Mouse (Mus musculus) fibroblast of lung, adult 2 months (primary cell): ENCODE measurements at regions not wholly inside any gene's neighbourhood (a gene's known extent, or its start where the extent isn't known, plus 50 kb on each side); places are given as distances from the start of the nearest gene placed in this dataset.
"Not testable (repeated sequence)": the region's sequence is repeated elsewhere in the genome, so short reads cannot be mapped to it uniquely, and the experiment has no call there.

Source experiments
- DNase-seq: peaks from one replicate; pipeline ENCODE4 v3.0.0-alpha.2; 2011; ENCODE audit warnings: low read depth

GRCm38 (mm10) chr19:18025877-18026276 lies 188.4 kb upstream of the Pcsk5 start:
- peak; percentile 4 for DNase-seq

GRCm38 (mm10) chr19:18020351-18020750 lies 182.9 kb upstream of the Pcsk5 start:
- no peak for DNase-seq

GRCm38 (mm10) chr19:18015371-18015770 lies 177.9 kb upstream of the Pcsk5 start:
- DNase-seq, result no peak

GRCm38 (mm10) chr19:18012029-18012428 lies 174.6 kb upstream of the Pcsk5 start:
- no peak for DNase-seq

- DNase-seq, result no peak
Observed at GRCm38 (mm10) chr19:17997561-17997960, 160.1 kb upstream of the Pcsk5 start.

GRCm38 (mm10) chr19:17983416-17983815 lies 146.0 kb upstream of the Pcsk5 start:
- DNase-seq, result no peak

- no peak for DNase-seq
Observed at GRCm38 (mm10) chr19:17965566-17965965, 128.1 kb upstream of the Pcsk5 start.

GRCm38 (mm10) chr19:17958440-17958839 lies 121.0 kb upstream of the Pcsk5 start:
- no peak for DNase-seq

GRCm38 (mm10) chr19:17932665-17933064 lies 95.2 kb upstream of the Pcsk5 start:
- no peak for DNase-seq

GRCm38 (mm10) chr19:17927121-17927520 lies 89.7 kb upstream of the Pcsk5 start:
- not testable (repeated sequence) for DNase-seq

- DNase-seq, result no peak
Observed at GRCm38 (mm10) chr19:17907579-17907978, 70.1 kb upstream of the Pcsk5 start.

GRCm38 (mm10) chr19:17904120-17904519 lies 66.7 kb upstream of the Pcsk5 start:
- DNase-seq, result no peak

GRCm38 (mm10) chr19:17892615-17893014 lies 55.2 kb upstream of the Pcsk5 start:
- DNase-seq, result no peak
